Mouse (Mus musculus): ENCODE measurements around the gene Olfr1151. TPM values are rescaled to one million over a fixed set of nuclear protein-coding genes. Genes with fewer than 3 reads are reported as not detected.

Gene Olfr1151
- total RNA-seq (2022): not detected

DNA sequence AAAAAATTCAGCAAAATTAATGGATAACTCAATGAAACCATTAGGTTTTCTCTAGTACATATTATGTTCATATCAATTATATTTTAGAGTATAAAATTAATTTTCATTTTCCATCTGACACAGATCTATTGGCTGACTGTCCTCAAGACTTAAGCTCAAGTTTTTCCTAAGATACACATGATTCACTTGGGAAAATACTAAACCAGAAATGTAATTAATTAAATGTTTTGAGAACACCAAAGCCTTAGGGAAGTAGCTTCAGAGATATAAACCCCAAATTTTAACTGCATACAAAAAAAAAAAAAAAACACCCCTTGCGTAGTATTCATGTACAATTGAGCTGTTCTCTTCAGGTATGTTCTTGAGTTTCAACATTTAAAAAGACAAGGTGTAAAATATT lies at the start of gene Olfr1151:
Gene Olfr1151, plus strand, starts transcription at position 301 of the 400 bp plus-strand sequence.
- DNase-seq (ENCODE audit: low spot score in 2 of 2): no peak

DNA sequence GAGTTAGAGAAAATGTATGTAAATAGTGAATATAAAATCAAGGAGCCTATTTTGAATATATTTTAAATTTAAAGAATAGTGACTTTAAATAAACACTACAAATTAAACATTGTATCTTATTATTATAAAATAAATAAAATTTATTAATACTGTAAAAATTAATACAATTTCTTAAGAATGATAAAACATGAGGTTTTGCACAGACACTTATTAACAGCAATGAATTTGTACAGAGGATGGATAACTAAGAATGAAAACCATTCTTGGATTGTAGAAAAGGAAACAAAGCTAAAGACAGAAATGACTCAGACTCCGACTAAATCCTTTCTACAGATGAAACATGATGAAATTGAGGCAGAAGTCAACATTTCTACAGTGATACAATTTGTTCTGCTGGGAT lies 46.1 kb upstream of the Olfr1151 start, which contains the start of gene Olfr1145:
Gene Olfr1145, plus strand, starts transcription at position 301 of the 400 bp plus-strand sequence.
- DNase-seq (ENCODE audit: low spot score in 2 of 2): no peak

DNA sequence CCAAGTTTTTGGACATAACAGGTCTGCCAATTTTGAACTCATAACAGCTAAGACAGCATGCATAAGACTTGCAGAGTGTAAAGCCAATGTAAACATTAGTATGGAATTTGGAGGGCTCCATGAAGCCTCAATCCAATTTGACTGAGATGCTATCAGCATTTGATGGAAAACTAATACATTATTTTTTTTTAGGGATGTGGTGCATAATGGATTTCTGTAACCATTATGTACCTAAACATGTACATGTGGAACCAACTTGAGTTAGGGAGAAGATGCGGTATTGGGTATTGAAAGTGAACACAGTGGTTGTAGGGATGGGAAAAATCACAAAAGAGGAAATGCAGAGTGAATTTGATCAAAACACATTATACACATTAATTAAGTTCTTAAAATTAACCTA lies 25.4 kb upstream of the Olfr1151 start, which contains the start of gene Olfr1148:
Gene Olfr1148, plus strand, starts transcription at position 301 of the 400 bp plus-strand sequence.
- DNase-seq (ENCODE audit: low spot score in 2 of 2): no peak

DNA sequence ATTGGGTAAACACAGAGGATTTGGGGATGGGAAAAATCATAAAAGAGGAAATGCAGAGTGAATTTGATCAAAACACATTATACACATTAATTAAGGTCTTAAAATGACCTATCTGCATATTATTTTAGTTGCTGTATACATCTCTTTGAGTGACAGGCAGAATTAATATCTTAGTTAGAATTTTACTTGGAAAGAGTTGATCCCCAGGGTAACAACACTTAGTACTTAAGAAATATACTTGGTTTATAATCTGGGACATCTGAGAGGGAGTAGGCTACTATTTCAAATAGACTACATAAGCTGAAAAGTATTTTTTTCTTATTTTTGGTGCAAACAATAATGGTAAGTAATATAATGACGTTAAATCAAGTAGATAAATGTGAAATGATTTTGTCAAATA lies 12.0 kb upstream of the Olfr1151 start, which contains the start of gene Olfr1150-ps1:
Gene Olfr1150-ps1, plus strand, starts transcription at position 301 of the 400 bp plus-strand sequence.
- no peak for DNase-seq (ENCODE audit: low spot score in 2 of 2)

DNA sequence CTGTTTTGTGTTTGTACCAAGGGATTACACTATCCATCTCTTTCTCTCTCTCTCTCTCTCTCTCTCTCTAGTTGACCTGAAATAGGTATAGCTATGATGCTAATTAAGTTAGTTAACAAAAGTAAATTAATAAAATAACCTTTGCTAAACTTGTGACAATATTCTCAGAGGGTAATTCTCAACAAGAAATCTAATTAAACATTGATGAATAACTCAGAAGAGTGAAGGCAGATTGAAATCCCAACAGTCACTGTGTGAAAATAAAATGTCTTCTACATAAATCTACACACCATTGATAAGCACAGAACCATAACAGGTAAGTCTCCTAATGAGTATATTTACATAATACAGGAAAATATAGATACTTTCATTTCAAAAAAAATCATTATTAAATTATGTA lies 10.5 kb downstream of the Olfr1151 start, which contains the start of gene Olfr1152:
Gene Olfr1152, plus strand, starts transcription at position 301 of the 400 bp plus-strand sequence.
- DNase-seq (ENCODE audit: low spot score in 2 of 2): no peak

DNA sequence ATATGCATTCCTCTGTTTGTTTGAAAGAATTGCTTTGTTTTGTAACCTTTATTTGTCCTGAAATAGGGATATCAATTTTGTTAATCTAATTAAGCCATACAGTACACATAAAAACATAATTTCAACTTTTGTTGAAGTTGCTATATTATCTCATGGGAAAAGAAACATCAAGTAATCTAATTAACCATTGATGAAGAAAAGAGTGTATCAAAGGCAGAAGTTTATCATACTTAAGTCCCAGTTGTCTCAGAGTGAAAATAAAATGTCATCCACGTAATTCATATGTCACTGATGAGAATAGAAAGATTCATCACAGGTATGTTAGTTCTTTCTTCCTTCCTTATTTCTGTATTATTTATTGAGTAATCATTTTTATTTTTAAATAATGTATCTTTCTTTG lies 39.0 kb downstream of the Olfr1151 start, which contains the start of gene Olfr1153:
Gene Olfr1153, plus strand, starts transcription at position 301 of the 400 bp plus-strand sequence.
- no peak for DNase-seq (ENCODE audit: low spot score in 2 of 2)

DNA sequence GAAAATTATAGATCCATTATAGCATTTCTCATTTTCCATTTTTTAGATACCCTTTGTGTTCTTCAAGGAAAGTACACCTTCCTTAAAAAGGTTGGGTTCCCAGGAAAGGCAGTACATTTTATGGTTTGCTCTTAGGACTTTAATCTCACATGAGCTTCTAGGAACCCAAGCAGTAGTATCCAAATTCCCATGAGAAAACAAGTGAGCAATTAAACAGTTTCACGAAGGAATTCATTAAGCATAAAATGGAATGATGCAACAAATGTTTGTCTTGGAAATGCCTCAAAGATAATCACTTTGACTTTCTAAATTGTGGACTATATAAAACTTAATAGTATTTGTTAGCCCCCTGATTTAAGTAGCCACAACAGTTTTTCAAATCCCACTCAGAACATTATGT lies 49.4 kb downstream of the Olfr1151 start, which contains the start of gene Olfr1154:
Gene Olfr1154, minus strand, starts transcription at position 101 of the 400 bp plus-strand sequence.
- DNase-seq (ENCODE audit: low spot score in 2 of 2): no peak

Other genes starting within 250 kb of the Olfr1151 start
- not detected for gene Olfr1130, start 249.7 kb upstream of the Olfr1151 start, total RNA-seq (2022)
- gene Olfr1131, start 228.8 kb upstream of the Olfr1151 start, total RNA-seq (2022): not detected
- not detected for gene Olfr1132, start 218.3 kb upstream of the Olfr1151 start, total RNA-seq (2022)
- not detected for gene Olfr1133, start 208.5 kb upstream of the Olfr1151 start, total RNA-seq (2022)
- gene Olfr1134, start 197.4 kb upstream of the Olfr1151 start, total RNA-seq (2022): not detected
- gene Olfr1135, start 182.2 kb upstream of the Olfr1151 start, total RNA-seq (2022): not detected
- not detected for gene Olfr1136, start 161.9 kb upstream of the Olfr1151 start, total RNA-seq (2022)
- gene Olfr1137, start 142.7 kb upstream of the Olfr1151 start, total RNA-seq (2022): not detected
- gene Olfr1138, start 115.9 kb upstream of the Olfr1151 start, total RNA-seq (2022): not detected
- gene Olfr1140, start 112.1 kb upstream of the Olfr1151 start, total RNA-seq (2022): not detected
- gene Olfr1141, start 101.9 kb upstream of the Olfr1151 start, total RNA-seq (2022): not detected
- gene Olfr152, start 76.4 kb upstream of the Olfr1151 start, total RNA-seq (2022): not detected
- not detected for gene Olfr1143, start 55.3 kb upstream of the Olfr1151 start, total RNA-seq (2022)
- gene Olfr1145, start 46.0 kb upstream of the Olfr1151 start, total RNA-seq (2022): not detected
- gene Olfr1148, start 25.3 kb upstream of the Olfr1151 start, total RNA-seq (2022): not detected
- not detected for gene Olfr1150-ps1, start 11.9 kb upstream of the Olfr1151 start, total RNA-seq (2022)
- not detected for gene Olfr1152, start 10.6 kb downstream of the Olfr1151 start, total RNA-seq (2022)
- not detected for gene Olfr1153, start 39.1 kb downstream of the Olfr1151 start, total RNA-seq (2022)
- gene Olfr1154, start 49.3 kb downstream of the Olfr1151 start, total RNA-seq (2022): not detected
- not detected for gene Olfr1155, start 89.3 kb downstream of the Olfr1151 start, total RNA-seq (2022)
- gene Olfr1156, start 97.2 kb downstream of the Olfr1151 start, total RNA-seq (2022): under 1 TPM in 3 of 4 experiments, not detected in 1; 0.14 to 0.23 (median 0.22) TPM
- not detected for gene Olfr1157, start 112.4 kb downstream of the Olfr1151 start, total RNA-seq (2022)
- gene Olfr74, start 118.8 kb downstream of the Olfr1151 start, total RNA-seq (2022): not detected
- not detected for gene Olfr1158, start 134.3 kb downstream of the Olfr1151 start, total RNA-seq (2022)
- gene Olfr1160, start 152.4 kb downstream of the Olfr1151 start, total RNA-seq (2022): not detected
- not detected for gene Olfr1161, start 166.9 kb downstream of the Olfr1151 start, total RNA-seq (2022)
- not detected for gene Olfr73, start 181.8 kb downstream of the Olfr1151 start, total RNA-seq (2022)
- not detected for gene Olfr1162, start 195.3 kb downstream of the Olfr1151 start, total RNA-seq (2022)
- not detected for gene Olfr1163, start 216.0 kb downstream of the Olfr1151 start, total RNA-seq (2022)
- not detected for gene Olfr1164, start 238.1 kb downstream of the Olfr1151 start, total RNA-seq (2022)